Comparison of ENCODE assay signal across 23 mouse cellular contexts in the genomic region with DNA sequence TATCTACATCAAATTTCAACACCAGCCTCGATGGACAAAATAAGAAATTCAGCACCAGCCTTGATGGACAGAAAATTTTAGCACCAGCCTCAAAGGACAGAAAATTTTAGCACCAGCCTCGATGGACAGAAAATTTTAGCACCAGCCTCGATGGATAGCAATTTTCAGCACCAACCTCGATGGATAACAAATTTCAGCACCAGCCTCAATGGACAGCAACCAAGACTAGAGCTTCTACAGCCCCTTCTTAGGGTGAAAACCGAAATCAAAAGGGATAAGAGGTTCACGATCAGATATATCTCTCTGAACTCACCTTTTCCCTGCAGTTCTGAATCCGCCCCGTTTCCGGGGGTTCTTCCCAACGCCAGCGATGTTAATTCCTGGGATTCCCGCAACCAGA. TPM values are rescaled to one million over a fixed set of nuclear protein-coding genes. Genes with fewer than 3 reads are reported as not detected.
A peak's percentile ranks its signal among the peaks of the same experiment; 100 is the strongest.
DNase-seq lines count a peak whose midpoint lies in the region; ATAC-seq lines count a peak whose summit lies in the region.
"Not testable (repeated sequence)": the region's sequence is repeated elsewhere in the genome, so short reads cannot be mapped to it uniquely, and the experiment has no call there.
"Had no signal": no experiment of that assay in that cellular context is flagged by ENCODE, and none has a peak within 500 bp of the region (broad histone marks: within the 10 kb centered on the region; RNA-seq: fewer than 3 reads in every experiment).

No protein-coding gene starts in this region.

- H3K9ac ChIP-seq in ES-E14 (ENCODE audit: insufficient read depth, low read depth, low read length, poor library complexity, severe bottlenecking); limb, embryonic 11.5 days (ENCODE audit: low read length): not testable (repeated sequence)

- not testable (repeated sequence) for H3K4me3 ChIP-seq in ES-E14 (ENCODE audit: insufficient read depth in 1 of 2, low read depth in 1 of 2, low read length in 2 of 2, poor library complexity in 1 of 2, severe bottlenecking in 1 of 2); limb, embryonic 11.5 days (ENCODE audit: low read depth, low read length)

- not testable (repeated sequence) for H3K4me1 ChIP-seq in ES-E14 (ENCODE audit: control insufficient read depth in 2 of 2, insufficient read depth in 2 of 2, low read length in 2 of 2, poor library complexity in 1 of 2); limb, embryonic 11.5 days (ENCODE audit: control insufficient read depth, insufficient read depth, low read length)

- H3K27me3 ChIP-seq in limb, embryonic 11.5 days (ENCODE audit: control insufficient read depth, insufficient read depth, low read length), result not testable (repeated sequence)

- not testable (repeated sequence) for H3K36me3 ChIP-seq in ES-E14 (ENCODE audit: control insufficient read depth, insufficient read depth, low read length, poor library complexity, severe bottlenecking); limb, embryonic 11.5 days (ENCODE audit: control insufficient read depth, insufficient read depth, low read length)

- WGBS in limb, embryonic 11.5 days, result 73% methylated on average over 12 of the region's 12 CpGs

- in situ Hi-C loops in ES-E14 (cut with MboI; ENCODE audit: low sequenced_read_pairs in 2 of 2, unreplicated experiment in 2 of 2), result not testable (repeated sequence)

- not testable (repeated sequence) for H3K27ac ChIP-seq in ES-E14 (ENCODE audit: insufficient read depth, low read depth, low read length, poor library complexity, severe bottlenecking); limb, embryonic 11.5 days (replicated peaks; ENCODE audit: low read depth, low read length)

- peak; percentile 7 for DNase-seq in 3T3-L1 (ENCODE audit: low read depth, low spot score)
- DNase-seq in ES-E14 (ENCODE audit: low read depth, low spot score), result peak; percentile 12
- peak; percentile 20 for DNase-seq in NIH3T3 (ENCODE audit: low read depth)
- DNase-seq in ZHBTc4 (ENCODE audit: low read depth, low spot score), result peak; percentile 43
- peak; percentile 2 to 6 for DNase-seq in kidney, postnatal 4 days
- peak; percentile 21 for DNase-seq in limb, embryonic 11.5 days (ENCODE audit: low spot score)
- peak; percentile 1 for DNase-seq in mesoderm, embryonic 11.5 days (ENCODE audit: low read depth, low spot score)

- not testable (repeated sequence) for H3K4me2 ChIP-seq in limb, embryonic 11.5 days (ENCODE audit: low read depth, severe bottlenecking)

- ATAC-seq in limb, embryonic 11.5 days (ENCODE audit: insufficient number of reproducible peaks, low FRiP score, low TSS enrichment, low read depth), result not testable (repeated sequence)

- H3K9me3 ChIP-seq in ES-E14 (ENCODE audit: control insufficient read depth, insufficient read depth, low read depth, low read length); limb, embryonic 11.5 days (ENCODE audit: control insufficient read depth, low read length): not testable (repeated sequence)

RNA-seq across cellular contexts. Expression of gene Esp22, which starts 34.0 kb away (rescaled TPM):
- not detected in 2 replicates for total RNA-seq in ES-E14 (2012; rRNA removed)
- polyA plus RNA-seq in limb, embryonic 11.5 days (2014; fragmentation: Nextera tagmentation; extraction: Ambion mirVana), result not detected in 2 replicates
- total RNA-seq: adrenal gland, adult 2 months; adrenal gland, postnatal 10 days; adrenal gland, postnatal 25 days; adrenal gland, postnatal 4 days; common myeloid progenitor, adult 5-6 weeks had no signal
- polyA plus RNA-seq: adrenal gland, adult 2 months; brain, embryonic 14.5 days; C2C12; embryonic facial prominence, embryonic 11.5 days; embryonic facial prominence, embryonic 13.5 days; embryonic facial prominence, embryonic 15.5 days; erythroblast, embryonic 14.5 days; forebrain, embryonic 10.5 days; forebrain, embryonic 12.5 days; forebrain, embryonic 14.5 days; forebrain, embryonic 16.5 days; frontal cortex, adult 2 months had no signal

RNA-seq across cellular contexts. Expression of gene Esp23, which starts 52.3 kb away (rescaled TPM):
- not detected in 2 replicates for total RNA-seq in ES-E14 (2012; rRNA removed)
- polyA plus RNA-seq in limb, embryonic 11.5 days (2014; fragmentation: Nextera tagmentation; extraction: Ambion mirVana), result not detected in 2 replicates
- total RNA-seq: adrenal gland, adult 2 months; adrenal gland, postnatal 10 days; adrenal gland, postnatal 25 days; adrenal gland, postnatal 4 days; common myeloid progenitor, adult 5-6 weeks had no signal
- polyA plus RNA-seq: adrenal gland, adult 2 months; brain, embryonic 14.5 days; C2C12; embryonic facial prominence, embryonic 11.5 days; embryonic facial prominence, embryonic 13.5 days; embryonic facial prominence, embryonic 15.5 days; erythroblast, embryonic 14.5 days; forebrain, embryonic 10.5 days; forebrain, embryonic 12.5 days; forebrain, embryonic 14.5 days; forebrain, embryonic 16.5 days; frontal cortex, adult 2 months had no signal
